Mouse (Mus musculus) heart, embryonic 11.5 days (tissue): ENCODE results near the gene Etfb. TPM values are rescaled to one million over a fixed set of nuclear protein-coding genes. Genes with fewer than 3 reads are reported as not detected.

Experiments used
- ATAC-seq: fragments of 200-750 bp; cut with Nextera tagmentation; replicated peaks from 2 replicates; pipeline ENCODE4 v1.8.0; 2017; ENCODE audit warnings: moderate library complexity; ENCODE audit not compliant: insufficient number of reproducible peaks, low FRiP score, low TSS enrichment
- H3K27ac ChIP-seq: fragments of 300-500 bp; sonication (generic); 2 replicates; pipeline ENCODE4 v1.5.1; 2014; ENCODE audit warnings: mild to moderate bottlenecking, low read depth, low read length
- H3K27me3 ChIP-seq: fragments of 300-500 bp; sonication (generic); 2 replicates; pipeline ENCODE4 v1.6.1; 2014; ENCODE audit warnings: mild to moderate bottlenecking, low read length, mixed read lengths; ENCODE audit not compliant: control insufficient read depth, insufficient read depth
- H3K36me3 ChIP-seq: fragments of 300-500 bp; sonication (generic); 2 replicates; pipeline ENCODE4 v1.6.1; 2014; ENCODE audit warnings: mild to moderate bottlenecking, low read length, moderate library complexity, mixed read lengths; ENCODE audit not compliant: control insufficient read depth, insufficient read depth
- H3K4me1 ChIP-seq: fragments of 300-500 bp; sonication (generic); 2 replicates; pipeline ENCODE4 v1.6.1; 2014; ENCODE audit warnings: low read length; ENCODE audit not compliant: control insufficient read depth, insufficient read depth
- H3K4me2 ChIP-seq: fragments of 300-500 bp; sonication (generic); 2 replicates; pipeline ENCODE4 v1.6.1; 2014; ENCODE audit warnings: mild to moderate bottlenecking, moderate library complexity
- H3K4me3 ChIP-seq: fragments of 300-500 bp; sonication (generic); 2 replicates; pipeline ENCODE4 v1.5.1; 2014; ENCODE audit warnings: low read depth, low read length
- H3K9ac ChIP-seq: fragments of 300-500 bp; sonication (generic); 2 replicates; pipeline ENCODE4 v1.6.1; 2014; ENCODE audit warnings: mild to moderate bottlenecking, low read depth, low read length, moderate library complexity
- H3K9me3 ChIP-seq: fragments of 300-500 bp; sonication (generic); replicated peaks from 2 replicates; pipeline ENCODE4 v1.6.1; 2016; ENCODE audit warnings: low read length; ENCODE audit not compliant: control insufficient read depth
- WGBS: fragments of 180-500 bp; shearing (Covaris S2); extraction: QIAGEN DNeasy Blood & Tissue Kit; methylation state at CpG from one replicate; pipeline ENCODE4 v1.1.7; 2014; ENCODE audit not compliant: insufficient replicate concordance; 5-methylcytosine and 5-hydroxymethylcytosine counted together
- polyA plus RNA-seq: library from polyadenylated mRNA; unstranded; fragments of >200 nt; fragmentation: Nextera tagmentation; extraction: Ambion mirVana; gene quantifications from 2 replicates; pipeline ENCODE4 v1.2.1, GENCODE M21; 2014

Etfb gene
- polyA plus RNA-seq, 1 experiment from 2014 or later: 538 TPM

DNA sequence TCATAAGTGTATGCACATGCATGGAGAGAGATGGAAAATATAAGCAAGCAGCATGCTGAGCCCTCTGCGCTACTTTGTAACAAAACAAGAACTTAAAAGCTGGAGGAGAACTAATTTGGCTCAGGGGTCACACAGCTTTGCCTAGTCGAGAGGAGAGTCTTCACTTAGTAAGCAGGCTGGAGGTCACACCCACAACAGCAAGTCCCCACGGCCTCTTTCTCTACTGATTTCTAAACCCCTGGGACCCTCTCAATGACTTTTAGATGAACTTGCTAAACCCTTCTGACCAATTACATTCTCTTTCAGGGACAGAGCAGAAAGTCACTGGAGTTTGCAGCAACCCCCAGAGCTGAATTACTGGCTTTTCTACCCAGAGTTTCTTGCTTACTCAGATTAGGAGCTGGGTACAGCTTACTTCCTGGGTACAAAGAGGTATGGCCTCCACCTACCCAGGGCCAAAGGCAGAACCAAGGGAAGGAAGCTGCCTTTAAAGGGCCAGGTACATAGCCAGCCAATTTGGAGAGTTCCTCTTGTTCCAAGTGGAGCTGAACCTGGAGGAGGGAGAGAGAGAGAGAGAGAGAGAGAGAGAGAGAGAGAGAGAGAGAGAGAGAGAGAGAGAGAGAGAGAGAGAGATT lies 19.8 kb upstream of the Etfb start:
- Histone ChIP-seq H3K9me3 (no peaks in the 10 kb centered on the region), H3K27ac (no peak overlapping the region), H3K27me3 (no peaks in the 10 kb centered on the region), H3K4me3 (no peak overlapping the region), H3K4me1 (no peaks in the 10 kb centered on the region), H3K4me2 (no peak overlapping the region), H3K9ac (no peak overlapping the region), H3K36me3 (no peaks in the 10 kb centered on the region)
- 54% methylated on average over 3 of the region's 3 CpGs for WGBS
- ATAC-seq: no peak

- Histone ChIP-seq H3K4me3 (no peak within 1 kb of the TSS), H3K27ac (no peak within 1 kb of the TSS), H3K4me1 (no peaks in the 10 kb centered on the region), H3K4me2 (no peak within 1 kb of the TSS), H3K36me3 (no peaks in the 10 kb centered on the region), H3K27me3 (no peaks in the 10 kb centered on the region), H3K9me3 (no peaks in the 10 kb centered on the region), H3K9ac (no peak within 1 kb of the TSS)
- 74% methylated on average over 8 of the region's 8 CpGs for WGBS
- no peak for ATAC-seq
Measured at GRCm38 (mm10) chr7:43427406-43427805, 16.5 kb upstream of the Etfb start, which contains the start of gene Lim2. Gene Lim2, plus strand, starts transcription at chr7:43427670.

GRCm38 (mm10) chr7:43429500-43429899 lies 14.4 kb upstream of the Etfb start:
- no peak overlapping the region for H3K9ac ChIP-seq
- H3K27me3 ChIP-seq: no peaks in the 10 kb centered on the region
- H3K27ac ChIP-seq: no peak overlapping the region
- WGBS: 32% methylated on average over 4 of the region's 4 CpGs
- no peak overlapping the region for H3K4me3 ChIP-seq
- ATAC-seq: no peak
- no peaks in the 10 kb centered on the region for H3K4me1 ChIP-seq
- no peaks in the 10 kb centered on the region for H3K9me3 ChIP-seq
- no peak overlapping the region for H3K4me2 ChIP-seq
- no peaks in the 10 kb centered on the region for H3K36me3 ChIP-seq

- H3K9ac ChIP-seq: no peak overlapping the region
- no peak overlapping the region for H3K4me2 ChIP-seq
- no peak overlapping the region for H3K4me3 ChIP-seq
- 63% methylated on average over 4 of the region's 4 CpGs for WGBS
- H3K9me3 ChIP-seq: no peaks in the 10 kb centered on the region
- no peak overlapping the region for H3K27ac ChIP-seq
- no peaks in the 10 kb centered on the region; the same call in 1 of the 2 replicates for H3K27me3 ChIP-seq
- H3K36me3 ChIP-seq: no peaks in the 10 kb centered on the region
- no peak for ATAC-seq
- no peaks in the 10 kb centered on the region for H3K4me1 ChIP-seq
Measured at GRCm38 (mm10) chr7:43432891-43433290, 11.0 kb upstream of the Etfb start.

DNA sequence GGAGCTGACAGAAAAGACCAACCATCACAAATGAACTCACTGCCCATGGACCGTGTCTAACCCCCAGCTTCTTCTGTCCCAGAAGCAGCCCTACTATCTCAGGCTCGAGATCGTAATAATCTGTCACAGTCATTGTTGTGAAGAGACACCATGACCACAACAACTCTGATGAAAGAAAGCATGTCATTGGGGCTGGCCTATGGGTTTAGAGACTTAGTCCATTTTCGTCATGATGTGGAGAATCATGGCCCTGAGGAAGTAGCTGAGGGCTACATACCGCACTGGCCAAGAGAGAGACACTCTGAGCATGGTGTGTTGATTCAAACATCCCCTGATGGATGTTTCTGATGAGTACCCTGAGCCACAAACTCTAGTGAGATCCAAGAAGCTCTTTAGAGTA lies 9.2 kb upstream of the Etfb start:
- Histone ChIP-seq H3K4me1 (no peaks in the 10 kb centered on the region), H3K9ac (no peak overlapping the region), H3K27ac (no peak overlapping the region), H3K27me3 (peaks cover 2% of the 10 kb centered on the region; the same call in 1 of the 2 replicates), H3K36me3 (no peaks in the 10 kb centered on the region), H3K4me3 (no peak overlapping the region), H3K4me2 (no peak overlapping the region), H3K9me3 (no peaks in the 10 kb centered on the region)
- ATAC-seq: no peak
- WGBS: 85% methylated on average over 5 of the region's 5 CpGs

DNA sequence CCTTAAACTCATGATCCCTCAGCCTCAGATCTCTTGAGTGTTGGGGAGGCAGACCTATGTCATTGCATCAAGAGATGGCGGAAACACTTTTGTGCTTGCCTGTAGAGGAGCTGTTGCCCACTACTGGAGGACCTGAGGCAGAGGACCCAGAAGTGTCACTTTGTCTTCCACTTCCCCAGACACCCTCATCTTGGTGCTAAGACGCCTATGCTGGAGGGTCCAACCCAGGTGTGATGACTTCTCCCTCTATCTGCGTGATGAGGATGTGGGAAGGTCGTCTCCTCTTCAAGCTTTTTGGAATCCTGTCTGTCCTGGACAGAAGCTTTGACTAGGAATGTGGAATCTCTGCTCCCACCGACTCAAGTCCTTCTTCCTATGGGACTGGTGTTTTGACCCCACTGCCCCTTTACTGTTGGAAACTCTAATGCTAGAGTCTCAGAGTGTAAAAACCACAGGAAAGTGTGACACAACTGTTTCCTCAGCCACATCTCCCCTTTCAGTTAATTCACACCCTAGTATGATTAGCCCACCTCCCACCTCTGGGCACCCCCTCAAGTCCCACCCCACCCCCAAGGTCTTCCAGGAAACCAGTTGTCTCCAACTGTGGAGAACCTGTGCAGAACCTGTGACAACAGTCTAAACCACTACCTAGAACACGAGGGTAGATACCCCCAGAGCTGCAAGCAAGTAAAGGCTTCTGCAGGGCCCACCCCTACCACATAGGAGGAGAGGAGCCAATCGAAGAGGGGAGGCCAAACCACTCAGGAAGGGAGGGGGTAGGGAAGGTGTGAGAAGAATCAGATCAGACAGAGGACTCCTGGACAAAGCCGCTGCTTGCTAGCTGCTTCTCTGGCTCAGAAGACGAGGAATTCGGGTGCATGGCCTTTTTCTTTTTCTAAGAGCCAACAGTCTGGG lies 7.3 kb upstream of the Etfb start, which contains the start of gene Nkg7:
TSS of gene Nkg7 (plus strand) at position 733 of the 915 bp plus-strand sequence.
- no peak within 1 kb of the TSS for H3K9ac ChIP-seq
- no peak within 1 kb of the TSS for H3K27ac ChIP-seq
- H3K4me3 ChIP-seq: no peak within 1 kb of the TSS
- peaks cover 2% of the 10 kb centered on the region; the same call in 1 of the 2 replicates for H3K27me3 ChIP-seq
- H3K36me3 ChIP-seq: no peaks in the 10 kb centered on the region
- ATAC-seq: no peak
- H3K9me3 ChIP-seq: no peaks in the 10 kb centered on the region
- 64% methylated on average over 10 of the region's 10 CpGs for WGBS
- no peak within 1 kb of the TSS for H3K4me2 ChIP-seq
- H3K4me1 ChIP-seq: no peaks in the 10 kb centered on the region

GRCm38 (mm10) chr7:43438611-43439010 lies 5.3 kb upstream of the Etfb start:
- WGBS: 72% methylated on average over 4 of the region's 4 CpGs
- no peak overlapping the region for H3K4me3 ChIP-seq
- H3K4me1 ChIP-seq: peaks cover 6% of the 10 kb centered on the region
- H3K9me3 ChIP-seq: no peaks in the 10 kb centered on the region
- H3K9ac ChIP-seq: no peak overlapping the region
- H3K27ac ChIP-seq: no peak overlapping the region
- H3K27me3 ChIP-seq: peaks cover 2% of the 10 kb centered on the region; the same call in 1 of the 2 replicates
- ATAC-seq: no peak
- no peak overlapping the region for H3K4me2 ChIP-seq
- no peaks in the 10 kb centered on the region for H3K36me3 ChIP-seq

GRCm38 (mm10) chr7:43440482-43440881 lies 3.4 kb upstream of the Etfb start, which contains the start of gene Cldnd2:
Gene Cldnd2, plus strand, starts transcription at chr7:43440782.
- no peak within 1 kb of the TSS for H3K4me3 ChIP-seq
- H3K4me2 ChIP-seq: no peak within 1 kb of the TSS
- H3K4me1 ChIP-seq: peaks cover 15% of the 10 kb centered on the region
- H3K9me3 ChIP-seq: no peaks in the 10 kb centered on the region
- peaks cover 2% of the 10 kb centered on the region; the same call in 1 of the 2 replicates for H3K27me3 ChIP-seq
- H3K36me3 ChIP-seq: no peaks in the 10 kb centered on the region
- WGBS: 76% methylated on average over 6 of the region's 6 CpGs
- H3K9ac ChIP-seq: no peak within 1 kb of the TSS
- no peak within 1 kb of the TSS for H3K27ac ChIP-seq
- ATAC-seq: no peak
